Mouse (Mus musculus) midbrain, embryonic 10.5 days (tissue): ENCODE data around the gene Dach1. TPM values are rescaled to one million over a fixed set of nuclear protein-coding genes. Genes with fewer than 3 reads are reported as not detected.

Source experiments
- DNase-seq: peaks from one replicate; pipeline ENCODE4 v3.0.0-alpha.2; 2017; ENCODE audit warnings: low spot score
- H3K27ac ChIP-seq: fragments of 300-500 bp; sonication (generic); replicated peaks from 2 replicates; pipeline ENCODE4 v1.5.1; 2016; ENCODE audit warnings: mild to moderate bottlenecking
- H3K27me3 ChIP-seq: fragments of 300-500 bp; sonication (generic); 2 replicates; pipeline ENCODE4 v1.6.1; 2016; ENCODE audit warnings: low read depth, mild to moderate bottlenecking; ENCODE audit not compliant: poor library complexity, severe bottlenecking
- H3K36me3 ChIP-seq: fragments of 300-500 bp; sonication (generic); 2 replicates; pipeline ENCODE4 v1.6.1; 2016; ENCODE audit warnings: mild to moderate bottlenecking, moderate library complexity
- H3K4me1 ChIP-seq: fragments of 300-500 bp; sonication (generic); 2 replicates; pipeline ENCODE4 v1.6.1; 2016
- H3K4me3 ChIP-seq: fragments of 300-500 bp; sonication (generic); 2 replicates; pipeline ENCODE4 v1.5.1; 2016; ENCODE audit warnings: mild to moderate bottlenecking, moderate library complexity
- H3K9me3 ChIP-seq: fragments of 300-500 bp; sonication (generic); replicated peaks from 2 replicates; pipeline ENCODE4 v1.6.1; 2016; ENCODE audit warnings: mild to moderate bottlenecking
- WGBS: fragments of 180-500 bp; shearing (Covaris S2); methylation state at CpG from one replicate; pipeline ENCODE4 v1.1.7; 2016; 5-methylcytosine and 5-hydroxymethylcytosine counted together
- polyA plus RNA-seq: library from polyadenylated mRNA; unstranded; fragments of >200 nt; fragmentation: Nextera tagmentation; extraction: Ambion mirVana; gene quantifications from 2 replicates; pipeline ENCODE4 v1.2.1, GENCODE M21; 2016

Dach1 gene
- polyA plus RNA-seq, 1 experiment from 2014 or later, result 10.1 TPM

- Histone ChIP-seq H3K27ac (no peak overlapping the region), H3K4me3 (no peak overlapping the region), H3K36me3 (no peaks in the 10 kb centered on the region), H3K27me3 (no peaks in the 10 kb centered on the region), H3K4me1 (peaks cover 6% of the 10 kb centered on the region; the same call in 1 of the 2 replicates), H3K9me3 (no peaks in the 10 kb centered on the region)
- 92% methylated on average over 2 of the region's 2 CpGs for WGBS
- DNase-seq, result no peak
Observed at GRCm38 (mm10) chr14:97743252-97743651, 426.3 kb downstream of the Dach1 start.

DNA sequence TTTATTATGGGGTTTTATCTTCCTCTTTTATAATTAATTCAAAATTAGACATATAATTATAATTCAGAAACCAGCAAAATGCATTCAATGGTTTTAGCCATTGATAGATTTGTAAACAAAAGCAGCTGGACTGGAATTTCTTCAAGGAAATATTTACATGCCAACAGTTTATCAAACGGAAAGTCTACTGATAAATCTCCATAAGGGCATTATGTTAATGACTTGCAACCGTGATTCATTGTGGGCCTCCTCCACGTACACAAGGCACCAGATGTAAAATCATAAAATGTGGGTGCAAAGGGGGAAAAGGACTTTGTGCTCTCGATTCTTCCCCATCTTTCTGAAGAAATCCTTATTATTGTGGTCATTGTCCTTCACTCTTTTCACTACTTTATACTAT is 426.8 kb downstream of the Dach1 start:
- no peak overlapping the region for H3K4me3 ChIP-seq
- no peaks in the 10 kb centered on the region for H3K27me3 ChIP-seq
- no peaks in the 10 kb centered on the region for H3K36me3 ChIP-seq
- H3K27ac ChIP-seq, result no peak overlapping the region
- peaks cover 6% of the 10 kb centered on the region; the same call in 1 of the 2 replicates for H3K4me1 ChIP-seq
- no peaks in the 10 kb centered on the region for H3K9me3 ChIP-seq
- 68% methylated on average over 4 of the region's 4 CpGs for WGBS
- no peak for DNase-seq
